Mouse (Mus musculus) hindbrain, postnatal 0 days (tissue): ENCODE data around the gene Slc6a16. TPM values are rescaled to one million over a fixed set of nuclear protein-coding genes. Genes with fewer than 3 reads are reported as not detected.

Source experiments
- ATAC-seq: fragments of 200-750 bp; cut with Nextera tagmentation; 2 replicates; pipeline ENCODE4 v1.8.0; 2017; ENCODE audit warnings: mild to moderate bottlenecking, moderate TSS enrichment, moderate library complexity
- DNase-seq: peaks from one replicate; pipeline ENCODE4 v3.0.0-alpha.2; 2015; ENCODE audit warnings: low spot score
- H3K27ac ChIP-seq: fragments of 300-500 bp; sonication (generic); 2 replicates; pipeline ENCODE4 v1.5.1; 2014; ENCODE audit warnings: mild to moderate bottlenecking
- H3K27me3 ChIP-seq: fragments of 300-500 bp; sonication (generic); 2 replicates; pipeline ENCODE4 v1.6.1; 2014; ENCODE audit warnings: low read length, mixed read lengths; ENCODE audit not compliant: insufficient read depth
- H3K36me3 ChIP-seq: fragments of 300-500 bp; sonication (generic); 2 replicates; pipeline ENCODE4 v1.6.1; 2014; ENCODE audit warnings: low read length, mixed read lengths; ENCODE audit not compliant: insufficient read depth
- H3K4me1 ChIP-seq: fragments of 300-500 bp; sonication (generic); 2 replicates; pipeline ENCODE4 v1.6.1; 2014; ENCODE audit warnings: antibody characterized with exemption, low read length, mixed read lengths; ENCODE audit not compliant: insufficient read depth
- H3K4me2 ChIP-seq: fragments of 300-500 bp; sonication (generic); 2 replicates; pipeline ENCODE4 v1.6.1; 2014; ENCODE audit warnings: low read depth, mild to moderate bottlenecking, low read length, moderate library complexity, mixed read lengths
- H3K4me3 ChIP-seq: fragments of 300-500 bp; sonication (generic); 2 replicates; pipeline ENCODE4 v1.5.1; 2014; ENCODE audit warnings: low read length
- H3K9ac ChIP-seq: fragments of 300-500 bp; sonication (generic); replicated peaks from 2 replicates; pipeline ENCODE4 v1.6.1; 2014; ENCODE audit warnings: mild to moderate bottlenecking, low read length, moderate library complexity, mixed read lengths
- H3K9me3 ChIP-seq: fragments of 300-500 bp; sonication (generic); 2 replicates; pipeline ENCODE4 v1.6.1; 2016; ENCODE audit warnings: low read length, mixed read lengths
- CTCF ChIP-seq: IDR thresholded peaks from 2 replicates; pipeline ENCODE4 v1.5.1; 2016; ENCODE audit warnings: antibody characterized with exemption, control low read depth, low read depth
- WGBS: fragments of 180-500 bp; shearing (Covaris S2); extraction: QIAGEN DNeasy Blood & Tissue Kit; methylation state at CpG from one replicate; pipeline ENCODE4 v1.1.7; 2014; 5-methylcytosine and 5-hydroxymethylcytosine counted together
- polyA plus RNA-seq: library from polyadenylated mRNA; unstranded; fragments of >200 nt; fragmentation: Nextera tagmentation; extraction: Ambion mirVana; gene quantifications from 2 replicates; pipeline ENCODE4 v1.2.1, GENCODE M21; 2015
- total RNA-seq: library from RNA; depleted of rRNA; stranded (reverse); fragments of >200 nt; gene quantifications from 2 replicates; pipeline ENCODE4 v1.2.3, GENCODE M21; 2014; rRNA removed

Slc6a16 gene
- total and polyA plus RNA-seq, 2 experiments from 2014 or later = 1.3 to 2.0 TPM

DNA sequence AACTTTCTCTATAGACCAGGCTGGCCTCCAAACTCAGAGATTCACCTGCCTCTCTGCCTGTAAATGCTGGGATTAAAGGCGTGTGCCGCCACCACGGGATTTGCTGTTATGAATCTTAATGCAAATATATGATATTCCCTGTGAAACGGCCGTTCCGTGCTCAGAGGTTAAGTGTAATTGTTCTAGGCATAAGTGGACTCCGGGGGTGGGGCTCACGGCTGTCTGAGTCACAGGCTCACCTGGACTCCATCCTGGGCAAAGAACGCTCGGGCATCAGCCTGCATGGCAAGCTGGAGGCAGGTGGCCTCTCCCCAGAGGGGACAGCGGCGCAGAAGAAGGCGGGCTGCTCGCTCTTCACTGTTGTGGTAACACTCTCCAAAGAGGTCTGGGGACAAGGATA lies 75.7 kb downstream of the Slc6a16 start:
- Histone ChIP-seq H3K4me2 (no peak overlapping the region), H3K9me3 (no peaks in the 10 kb centered on the region), H3K4me1 (peaks cover 6% of the 10 kb centered on the region; the same call in 1 of the 2 replicates), H3K36me3 (no peaks in the 10 kb centered on the region; the same call in 1 of the 2 replicates), H3K27me3 (no peaks in the 10 kb centered on the region), H3K27ac (no peak overlapping the region), H3K4me3 (no peak overlapping the region), H3K9ac (no peak overlapping the region)
- ATAC-seq = no peak
- TF ChIP-seq CTCF = no peak
- 90% methylated on average over 14 of the region's 14 CpGs for WGBS
- no peak for DNase-seq

DNA sequence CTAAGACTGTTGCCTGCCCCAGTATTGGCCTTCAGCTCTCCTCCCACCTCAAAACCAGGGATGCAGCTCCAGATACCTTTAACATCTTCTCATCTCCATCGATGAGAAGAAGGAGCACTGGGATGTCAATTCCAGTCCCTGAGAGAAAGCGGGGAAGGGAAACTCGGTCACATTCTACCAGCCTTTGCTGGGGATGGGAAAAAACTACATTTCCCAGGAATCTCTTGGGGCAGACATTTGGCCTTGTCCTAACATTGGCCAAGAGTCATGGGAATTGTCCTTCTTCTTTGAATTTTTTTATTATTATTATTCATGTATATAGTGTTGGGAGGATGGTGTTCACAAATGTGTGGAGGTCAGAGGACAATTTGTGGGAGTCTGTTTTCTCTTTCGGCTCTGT lies 81.4 kb downstream of the Slc6a16 start:
- TF ChIP-seq CTCF = no peak
- DNase-seq (no peak), ATAC-seq (no peak)
- Histone ChIP-seq H3K9me3 (no peaks in the 10 kb centered on the region), H3K4me3 (no peak overlapping the region), H3K27me3 (no peaks in the 10 kb centered on the region), H3K4me2 (no peak overlapping the region), H3K9ac (no peak overlapping the region), H3K4me1 (no peaks in the 10 kb centered on the region), H3K27ac (no peak overlapping the region), H3K36me3 (no peaks in the 10 kb centered on the region; the same call in 1 of the 2 replicates)
- WGBS = 88% methylated on average over 4 of the region's 4 CpGs

Other genes with a start within 250 kb of the Slc6a16 start
Only the 30 nearest of the 38 such genes appear.
- gene Prr12, start 188.2 kb upstream of the Slc6a16 start, total RNA-seq = 14.0 and 18.1 TPM in 2 replicates
- gene Prr12, start 188.2 kb upstream of the Slc6a16 start, polyA plus RNA-seq = 7.5 and 9.2 TPM in 2 replicates
- gene Nosip, start 178.7 kb upstream of the Slc6a16 start, total RNA-seq = 72.9 and 83.1 TPM in 2 replicates
- gene Nosip, start 178.7 kb upstream of the Slc6a16 start, polyA plus RNA-seq = 64.5 and 67.4 TPM in 2 replicates
- 10.5 and 12.4 TPM in 2 replicates for gene Prrg2, start 178.4 kb upstream of the Slc6a16 start, total RNA-seq
- gene Prrg2, start 178.4 kb upstream of the Slc6a16 start, polyA plus RNA-seq = 15.3 and 17.2 TPM in 2 replicates
- 42.9 and 45.1 TPM in 2 replicates for gene Rcn3, start 148.9 kb upstream of the Slc6a16 start, total RNA-seq
- gene Rcn3, start 148.9 kb upstream of the Slc6a16 start, polyA plus RNA-seq = 39.3 and 42.0 TPM in 2 replicates
- gene Fcgrt, start 137.2 kb upstream of the Slc6a16 start, total RNA-seq = 32.9 and 43.6 TPM in 2 replicates
- gene Fcgrt, start 137.2 kb upstream of the Slc6a16 start, polyA plus RNA-seq = 43.8 and 45.9 TPM in 2 replicates
- 743 and 824 TPM in 2 replicates for gene Rps11, start 116.6 kb upstream of the Slc6a16 start, total RNA-seq
- gene Rps11, start 116.6 kb upstream of the Slc6a16 start, polyA plus RNA-seq = 768 and 794 TPM in 2 replicates
- gene Rpl13a, start 112.3 kb upstream of the Slc6a16 start, total RNA-seq = 1,377 and 1,807 TPM in 2 replicates
- 800 and 828 TPM in 2 replicates for gene Rpl13a, start 112.3 kb upstream of the Slc6a16 start, polyA plus RNA-seq
- not detected in 2 replicates for gene Gm45713, start 104.9 kb upstream of the Slc6a16 start, total RNA-seq
- gene Gm45713, start 104.9 kb upstream of the Slc6a16 start, polyA plus RNA-seq = 0.15 TPM in 1 of 2 replicates, not detected in the other
- 5.8 and 8.0 TPM in 2 replicates for gene Flt3l, start 104.7 kb upstream of the Slc6a16 start, total RNA-seq
- gene Flt3l, start 104.7 kb upstream of the Slc6a16 start, polyA plus RNA-seq = 2.1 and 3.0 TPM in 2 replicates
- 119 and 124 TPM in 2 replicates for gene Pih1d1, start 86.8 kb upstream of the Slc6a16 start, total RNA-seq
- gene Pih1d1, start 86.8 kb upstream of the Slc6a16 start, polyA plus RNA-seq = 79.3 and 80.5 TPM in 2 replicates
- gene Aldh16a1, start 86.5 kb upstream of the Slc6a16 start, total RNA-seq = 30.5 and 30.9 TPM in 2 replicates
- 19.0 and 20.6 TPM in 2 replicates for gene Aldh16a1, start 86.5 kb upstream of the Slc6a16 start, polyA plus RNA-seq
- 9.8 and 13.5 TPM in 2 replicates for gene Slc17a7, start 77.1 kb upstream of the Slc6a16 start, total RNA-seq
- gene Slc17a7, start 77.1 kb upstream of the Slc6a16 start, polyA plus RNA-seq = 4.2 and 4.6 TPM in 2 replicates
- gene Gfy, start 61.5 kb upstream of the Slc6a16 start, total RNA-seq = 0.36 TPM in 1 of 2 replicates, not detected in the other
- gene Gfy, start 61.5 kb upstream of the Slc6a16 start, polyA plus RNA-seq = not detected in 2 replicates
- not detected in 2 replicates for gene Pth2, start 60.1 kb upstream of the Slc6a16 start, total RNA-seq
- 1.1 and 2.1 TPM in 2 replicates for gene Pth2, start 60.1 kb upstream of the Slc6a16 start, polyA plus RNA-seq
- 0.10 TPM in 1 of 2 replicates, not detected in the other for gene Ccdc155, start 36.2 kb upstream of the Slc6a16 start, total RNA-seq
- gene Ccdc155, start 36.2 kb upstream of the Slc6a16 start, polyA plus RNA-seq = 0.46 and 0.55 TPM in 2 replicates
- gene Dkkl1, start 28.9 kb upstream of the Slc6a16 start, total RNA-seq = 15.7 and 18.3 TPM in 2 replicates
- gene Dkkl1, start 28.9 kb upstream of the Slc6a16 start, polyA plus RNA-seq = 24.0 and 25.4 TPM in 2 replicates
- 58.0 and 73.6 TPM in 2 replicates for gene Tead2, start 25.3 kb upstream of the Slc6a16 start, total RNA-seq
- 36.0 and 37.3 TPM in 2 replicates for gene Tead2, start 25.3 kb upstream of the Slc6a16 start, polyA plus RNA-seq
- 0.40 and 1.0 TPM in 2 replicates for gene Cd37, start 2.0 kb upstream of the Slc6a16 start, total RNA-seq
- 2.2 and 2.4 TPM in 2 replicates for gene Cd37, start 2.0 kb upstream of the Slc6a16 start, polyA plus RNA-seq
- gene Slc6a21, start 36.4 kb downstream of the Slc6a16 start, total RNA-seq = not detected in 2 replicates
- gene Slc6a21, start 36.4 kb downstream of the Slc6a16 start, polyA plus RNA-seq = not detected in 2 replicates
- gene Trpm4, start 92.7 kb downstream of the Slc6a16 start, total RNA-seq = 29.5 and 35.7 TPM in 2 replicates
- 11.2 and 13.0 TPM in 2 replicates for gene Trpm4, start 92.7 kb downstream of the Slc6a16 start, polyA plus RNA-seq
- 0.26 and 0.72 TPM in 2 replicates for gene Hrc, start 94.2 kb downstream of the Slc6a16 start, total RNA-seq
- gene Hrc, start 94.2 kb downstream of the Slc6a16 start, polyA plus RNA-seq = 0.16 and 0.34 TPM in 2 replicates
- gene Ppfia3, start 125.9 kb downstream of the Slc6a16 start, total RNA-seq = 91.9 and 107 TPM in 2 replicates
- 25.5 and 26.7 TPM in 2 replicates for gene Ppfia3, start 125.9 kb downstream of the Slc6a16 start, polyA plus RNA-seq
- gene Lin7b, start 129.5 kb downstream of the Slc6a16 start, total RNA-seq = 87.4 and 94.2 TPM in 2 replicates
- 69.3 and 76.1 TPM in 2 replicates for gene Lin7b, start 129.5 kb downstream of the Slc6a16 start, polyA plus RNA-seq
- gene Snrnp70, start 154.7 kb downstream of the Slc6a16 start, total RNA-seq = 228 and 240 TPM in 2 replicates
- 143 and 145 TPM in 2 replicates for gene Snrnp70, start 154.7 kb downstream of the Slc6a16 start, polyA plus RNA-seq
- gene Kcna7, start 164.6 kb downstream of the Slc6a16 start, total RNA-seq = 0.52 TPM in 1 of 2 replicates, not detected in the other
- gene Kcna7, start 164.6 kb downstream of the Slc6a16 start, polyA plus RNA-seq = not detected in 2 replicates
- 0.16 TPM in 1 of 2 replicates, not detected in the other for gene Ntf5, start 172.6 kb downstream of the Slc6a16 start, total RNA-seq
- 0.14 and 0.16 TPM in 2 replicates for gene Ntf5, start 172.6 kb downstream of the Slc6a16 start, polyA plus RNA-seq
- 1.3 TPM in 1 of 2 replicates, not detected in the other for gene Lhb, start 179.7 kb downstream of the Slc6a16 start, total RNA-seq
- gene Lhb, start 179.7 kb downstream of the Slc6a16 start, polyA plus RNA-seq = 0.60 and 0.74 TPM in 2 replicates
- gene Gys1, start 193.8 kb downstream of the Slc6a16 start, total RNA-seq = 21.1 and 22.4 TPM in 2 replicates
- gene Gys1, start 193.8 kb downstream of the Slc6a16 start, polyA plus RNA-seq = 16.1 and 16.4 TPM in 2 replicates
- gene Ruvbl2, start 197.0 kb downstream of the Slc6a16 start, total RNA-seq = 147 and 161 TPM in 2 replicates
- gene Ruvbl2, start 197.0 kb downstream of the Slc6a16 start, polyA plus RNA-seq = 82.9 and 88.9 TPM in 2 replicates
- 2,068 and 2,255 TPM in 2 replicates for gene Ftl1, start 218.8 kb downstream of the Slc6a16 start, total RNA-seq
- 4,654 and 4,668 TPM in 2 replicates for gene Ftl1, start 218.8 kb downstream of the Slc6a16 start, polyA plus RNA-seq